Mouse (Mus musculus): Measurements from ENCODE around the gene Gm45021. TPM values are rescaled to one million over a fixed set of nuclear protein-coding genes. Genes with fewer than 3 reads are reported as not detected.

Gm45021 gene
- polyA plus RNA-seq (2014; fragmentation: Nextera tagmentation; extraction: Ambion mirVana), result 0.90 TPM in 1 of 2 replicates, not detected in the other

DNA sequence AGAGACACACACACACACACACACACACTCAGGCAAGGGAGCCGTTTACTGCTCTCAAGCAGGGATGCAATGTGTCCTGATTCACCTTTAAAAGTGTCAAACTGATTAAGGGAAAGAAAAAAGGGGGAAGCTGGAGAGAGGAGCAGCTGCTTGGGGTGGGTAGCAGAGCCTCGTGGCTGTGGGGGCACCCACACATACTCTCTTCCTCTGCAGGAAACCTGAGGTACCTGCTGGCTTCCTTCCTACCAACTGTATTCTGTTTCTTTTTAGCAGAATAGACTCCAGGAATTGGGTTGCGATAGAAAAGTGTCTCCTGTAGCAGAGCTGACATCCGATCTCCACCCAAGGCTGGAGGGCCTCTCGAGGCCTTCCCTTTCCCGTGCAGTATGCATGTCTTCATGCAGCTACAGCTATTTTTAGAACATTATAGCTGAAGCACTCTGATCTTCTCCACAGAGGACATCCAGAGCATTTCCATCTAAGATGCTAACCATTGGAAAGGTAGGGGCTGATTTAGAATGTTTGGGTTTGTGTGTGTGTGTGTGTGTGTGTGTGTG is at the start of gene Gm45021:
Gm45021 (plus strand) TSS at position 417 of the 557 bp plus-strand sequence.
- Histone ChIP-seq H3K4me3 (ENCODE audit: low read depth, low read length) (no peak within 1 kb of the TSS), H3K4me2 (ENCODE audit: low read depth, low read length) (no peak within 1 kb of the TSS), H3K9me3 (ENCODE audit: control insufficient read depth, low read length) (no peaks in the 10 kb centered on the region), H3K27me3 (ENCODE audit: control insufficient read depth, insufficient read depth, low read length) (no peaks in the 10 kb centered on the region), H3K4me1 (ENCODE audit: control insufficient read depth, insufficient read depth, low read length) (peaks cover 7% of the 10 kb centered on the region; the same call in 1 of the 2 replicates), H3K9ac (replicated peaks; ENCODE audit: low read depth, low read length) (no peak within 1 kb of the TSS), H3K27ac (ENCODE audit: low read depth, low read length) (no peak within 1 kb of the TSS), H3K36me3 (ENCODE audit: control insufficient read depth, insufficient read depth, low read length) (no peaks in the 10 kb centered on the region)
- ATAC-seq (ENCODE audit: low read depth), result no peak
- 68% methylated on average over 6 of the region's 6 CpGs for WGBS

DNA sequence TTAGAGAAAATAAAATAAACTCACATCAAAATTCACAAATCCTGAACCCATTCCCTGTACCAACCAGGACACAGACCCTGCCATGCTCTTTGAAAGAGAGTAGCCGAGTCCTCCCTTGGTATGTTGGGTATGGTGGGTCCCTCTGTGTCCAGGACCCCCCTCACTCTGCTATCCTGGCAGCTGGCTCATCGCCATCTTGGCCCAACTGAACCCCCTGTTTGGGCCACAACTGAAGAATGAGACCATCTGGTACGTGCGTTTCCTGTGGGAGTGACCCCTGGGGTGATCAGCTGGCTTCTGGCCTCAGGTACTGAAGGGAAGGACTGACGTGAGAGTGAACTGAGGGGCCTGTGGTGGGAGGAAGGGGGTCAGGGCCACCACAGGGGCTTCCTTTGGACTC is 49.5 kb upstream of the Gm45021 start:
- Histone ChIP-seq H3K9ac (replicated peaks; ENCODE audit: low read depth, low read length) (no peak overlapping the region), H3K4me3 (ENCODE audit: low read depth, low read length) (no peak overlapping the region), H3K27ac (ENCODE audit: low read depth, low read length) (no peak overlapping the region), H3K36me3 (ENCODE audit: control insufficient read depth, insufficient read depth, low read length) (peaks cover 17% of the 10 kb centered on the region; the same call in 1 of the 2 replicates), H3K4me1 (ENCODE audit: control insufficient read depth, insufficient read depth, low read length) (peaks cover 15% of the 10 kb centered on the region), H3K27me3 (ENCODE audit: control insufficient read depth, insufficient read depth, low read length) (no peaks in the 10 kb centered on the region), H3K4me2 (ENCODE audit: low read depth, low read length) (no peak overlapping the region), H3K9me3 (ENCODE audit: control insufficient read depth, low read length) (no peaks in the 10 kb centered on the region)
- no peak for ATAC-seq (ENCODE audit: low read depth)
- 49% methylated on average over 5 of the region's 5 CpGs for WGBS

DNA sequence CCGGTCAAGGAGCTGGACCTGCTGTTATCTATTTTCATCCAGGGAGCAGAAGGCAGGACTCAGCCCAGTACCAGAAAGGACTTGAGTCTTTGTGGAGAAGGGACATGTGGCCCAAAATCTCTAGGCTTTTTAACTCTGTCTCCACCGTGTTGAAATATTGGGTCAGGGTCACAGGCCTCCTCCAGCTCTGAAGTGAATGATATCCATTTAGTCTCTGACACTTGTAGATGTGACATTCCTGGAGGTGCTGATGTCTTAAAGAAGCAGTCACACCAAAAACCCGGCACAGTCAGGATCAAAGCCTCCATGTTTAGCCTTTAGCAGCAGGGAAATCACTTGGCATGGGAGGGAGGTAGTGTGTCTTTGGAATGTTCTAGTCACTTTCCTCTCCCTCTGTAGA is 48.7 kb upstream of the Gm45021 start:
- H3K9me3 ChIP-seq (ENCODE audit: control insufficient read depth, low read length), result no peaks in the 10 kb centered on the region
- no peak for ATAC-seq (ENCODE audit: low read depth)
- no peaks in the 10 kb centered on the region for H3K27me3 ChIP-seq (ENCODE audit: control insufficient read depth, insufficient read depth, low read length)
- no peak overlapping the region for H3K9ac ChIP-seq (replicated peaks; ENCODE audit: low read depth, low read length)
- peaks cover 15% of the 10 kb centered on the region for H3K4me1 ChIP-seq (ENCODE audit: control insufficient read depth, insufficient read depth, low read length)
- no peak overlapping the region for H3K27ac ChIP-seq (ENCODE audit: low read depth, low read length)
- H3K36me3 ChIP-seq (ENCODE audit: control insufficient read depth, insufficient read depth, low read length), result peaks cover 17% of the 10 kb centered on the region; the same call in 1 of the 2 replicates
- 73% methylated on average over 3 of the region's 3 CpGs for WGBS
- no peak overlapping the region for H3K4me3 ChIP-seq (ENCODE audit: low read depth, low read length)
- no peak overlapping the region for H3K4me2 ChIP-seq (ENCODE audit: low read depth, low read length)

DNA sequence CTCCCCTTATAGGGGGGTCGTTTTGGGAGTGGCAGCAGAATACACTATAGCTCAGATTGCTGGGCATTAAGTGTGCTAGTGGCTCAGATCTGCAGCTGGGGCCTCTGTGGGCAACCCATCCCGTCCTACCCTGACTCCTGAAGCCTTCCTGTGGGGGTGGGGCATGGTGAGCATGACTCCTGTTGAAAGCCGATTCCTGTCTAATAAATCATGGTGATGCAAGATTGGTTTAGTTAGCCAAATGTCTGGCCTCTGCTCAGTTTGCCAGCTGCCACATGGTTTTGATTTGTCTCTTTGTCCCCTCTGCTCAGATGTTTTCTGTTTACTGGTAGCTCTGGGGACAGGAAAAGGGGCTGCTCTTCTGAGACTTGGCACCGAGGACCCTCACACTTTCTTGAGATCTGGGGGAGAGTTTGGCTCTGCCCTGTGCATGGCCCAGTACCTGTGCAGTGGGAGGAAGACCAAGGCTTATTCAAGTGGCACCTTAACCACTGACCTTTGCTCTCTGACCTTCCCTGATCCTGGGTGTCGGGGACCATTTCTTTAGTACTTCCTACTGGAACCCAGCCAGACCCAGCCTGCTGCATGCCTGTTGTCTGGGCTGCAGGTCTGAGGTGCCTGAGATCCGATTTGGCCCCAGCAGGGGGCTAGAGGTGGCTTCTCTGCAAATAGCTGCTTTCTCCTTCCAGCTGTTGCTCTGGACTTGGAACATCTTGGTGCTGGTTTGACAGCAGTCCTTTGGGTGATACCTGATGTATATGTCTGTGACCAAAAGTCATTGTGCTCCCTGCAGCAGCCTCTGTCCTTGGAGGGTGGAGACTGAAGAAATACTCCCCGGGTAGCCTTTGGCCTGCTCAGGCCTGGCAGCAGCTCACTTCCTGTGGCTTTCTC is 47.6 kb upstream of the Gm45021 start:
- no peak overlapping the region for H3K27ac ChIP-seq (ENCODE audit: low read depth, low read length)
- no peak overlapping the region for H3K9ac ChIP-seq (replicated peaks; ENCODE audit: low read depth, low read length)
- no peak for ATAC-seq (ENCODE audit: low read depth)
- H3K9me3 ChIP-seq (ENCODE audit: control insufficient read depth, low read length), result no peaks in the 10 kb centered on the region
- peaks cover 13% of the 10 kb centered on the region for H3K4me1 ChIP-seq (ENCODE audit: control insufficient read depth, insufficient read depth, low read length)
- WGBS, result 38% methylated on average over 7 of the region's 7 CpGs
- no peak overlapping the region for H3K4me3 ChIP-seq (ENCODE audit: low read depth, low read length)
- H3K4me2 ChIP-seq (ENCODE audit: low read depth, low read length), result no peak overlapping the region
- H3K27me3 ChIP-seq (ENCODE audit: control insufficient read depth, insufficient read depth, low read length), result no peaks in the 10 kb centered on the region
- H3K36me3 ChIP-seq (ENCODE audit: control insufficient read depth, insufficient read depth, low read length), result peaks cover 17% of the 10 kb centered on the region; the same call in 1 of the 2 replicates

DNA sequence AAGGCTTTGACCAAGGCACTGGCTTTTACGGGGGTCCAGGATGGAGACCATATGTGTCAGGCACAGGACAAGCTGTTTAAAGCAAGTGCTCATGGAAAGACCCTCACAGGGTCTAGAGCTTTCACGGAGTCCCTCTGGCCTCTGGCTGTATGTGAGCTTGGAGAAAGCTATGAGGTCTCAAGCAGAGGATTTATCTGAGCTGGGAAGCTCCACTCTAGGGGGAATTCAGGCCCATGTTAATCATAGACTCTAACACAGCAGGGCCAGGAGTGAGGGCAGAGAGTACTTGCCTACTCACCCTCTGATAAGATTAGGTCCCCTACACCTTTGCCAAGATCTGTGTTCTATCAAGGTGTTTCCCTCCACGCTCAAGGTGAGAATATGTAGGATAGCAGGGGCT is 46.8 kb upstream of the Gm45021 start:
- 85% methylated on average over 3 of the region's 3 CpGs for WGBS
- Histone ChIP-seq H3K36me3 (ENCODE audit: control insufficient read depth, insufficient read depth, low read length) (peaks cover 17% of the 10 kb centered on the region; the same call in 1 of the 2 replicates), H3K4me2 (ENCODE audit: low read depth, low read length) (no peak overlapping the region), H3K4me3 (ENCODE audit: low read depth, low read length) (no peak overlapping the region), H3K9ac (replicated peaks; ENCODE audit: low read depth, low read length) (no peak overlapping the region), H3K27me3 (ENCODE audit: control insufficient read depth, insufficient read depth, low read length) (no peaks in the 10 kb centered on the region), H3K4me1 (ENCODE audit: control insufficient read depth, insufficient read depth, low read length) (peaks cover 10% of the 10 kb centered on the region), H3K9me3 (ENCODE audit: control insufficient read depth, low read length) (no peaks in the 10 kb centered on the region), H3K27ac (ENCODE audit: low read depth, low read length) (no peak overlapping the region)
- no peak for ATAC-seq (ENCODE audit: low read depth)

DNA sequence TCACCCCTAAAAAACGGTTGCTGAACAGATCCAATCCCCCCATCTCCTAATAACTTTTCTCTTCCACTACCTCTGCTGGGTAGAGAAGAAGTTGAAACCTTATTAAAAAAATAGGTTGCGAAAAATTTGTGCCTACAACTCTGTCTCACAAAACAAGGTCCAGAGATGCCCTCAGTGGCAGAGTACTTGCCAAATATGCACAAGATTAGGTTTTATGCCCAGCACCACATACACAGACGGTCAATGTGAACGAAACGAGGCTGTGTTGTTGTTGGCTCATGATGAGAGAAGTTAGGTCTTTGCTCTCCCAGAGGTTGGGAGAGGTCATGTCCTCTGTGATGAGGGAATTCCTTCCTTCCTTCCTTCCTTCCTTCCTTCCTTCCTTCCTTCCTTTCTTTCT is 44.2 kb upstream of the Gm45021 start:
- WGBS, result 84% methylated on average over 5 of the region's 5 CpGs

DNA sequence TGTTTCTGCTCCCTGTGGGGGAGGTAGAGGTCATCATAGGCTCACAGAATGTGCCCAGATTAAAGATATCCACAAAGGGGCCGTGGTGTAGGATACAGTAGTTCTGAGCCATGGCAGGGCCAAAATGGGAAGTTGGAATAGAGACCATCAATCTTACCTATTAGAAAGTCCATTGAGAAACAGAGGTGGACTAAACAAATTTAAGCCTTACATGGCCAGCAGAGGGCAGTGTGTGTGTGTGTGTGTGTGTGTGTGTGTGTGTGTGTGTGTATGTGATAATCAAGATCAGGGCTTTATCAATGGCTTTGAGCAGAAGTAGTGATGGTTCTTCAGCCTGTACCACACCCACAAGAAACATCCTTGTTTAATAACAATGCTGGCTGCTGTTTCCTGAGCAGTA is 43.1 kb upstream of the Gm45021 start:
- no peak overlapping the region for H3K4me3 ChIP-seq (ENCODE audit: low read depth, low read length)
- no peak for ATAC-seq (ENCODE audit: low read depth)
- H3K4me1 ChIP-seq (ENCODE audit: control insufficient read depth, insufficient read depth, low read length), result no peaks in the 10 kb centered on the region
- H3K36me3 ChIP-seq (ENCODE audit: control insufficient read depth, insufficient read depth, low read length), result peaks cover 7% of the 10 kb centered on the region; the same call in 1 of the 2 replicates
- H3K27ac ChIP-seq (ENCODE audit: low read depth, low read length), result no peak overlapping the region
- H3K27me3 ChIP-seq (ENCODE audit: control insufficient read depth, insufficient read depth, low read length), result no peaks in the 10 kb centered on the region
- no peak overlapping the region for H3K9ac ChIP-seq (replicated peaks; ENCODE audit: low read depth, low read length)
- no peak overlapping the region for H3K4me2 ChIP-seq (ENCODE audit: low read depth, low read length)
- WGBS, result 44% methylated on average over 1 of the region's 1 CpGs
- no peaks in the 10 kb centered on the region for H3K9me3 ChIP-seq (ENCODE audit: control insufficient read depth, low read length)

More for the DNA sequence above, 44.2 kb upstream of the Gm45021 start:
- Histone ChIP-seq H3K9me3 (ENCODE audit: control insufficient read depth, low read length) (no peaks in the 10 kb centered on the region), H3K27ac (ENCODE audit: low read depth, low read length) (no peak overlapping the region), H3K4me1 (ENCODE audit: control insufficient read depth, insufficient read depth, low read length) (no peaks in the 10 kb centered on the region), H3K36me3 (ENCODE audit: control insufficient read depth, insufficient read depth, low read length) (peaks cover 17% of the 10 kb centered on the region; the same call in 1 of the 2 replicates), H3K9ac (replicated peaks; ENCODE audit: low read depth, low read length) (no peak overlapping the region), H3K4me2 (ENCODE audit: low read depth, low read length) (no peak overlapping the region), H3K27me3 (ENCODE audit: control insufficient read depth, insufficient read depth, low read length) (no peaks in the 10 kb centered on the region), H3K4me3 (ENCODE audit: low read depth, low read length) (no peak overlapping the region)
- ATAC-seq (ENCODE audit: low read depth), result no peak

DNA sequence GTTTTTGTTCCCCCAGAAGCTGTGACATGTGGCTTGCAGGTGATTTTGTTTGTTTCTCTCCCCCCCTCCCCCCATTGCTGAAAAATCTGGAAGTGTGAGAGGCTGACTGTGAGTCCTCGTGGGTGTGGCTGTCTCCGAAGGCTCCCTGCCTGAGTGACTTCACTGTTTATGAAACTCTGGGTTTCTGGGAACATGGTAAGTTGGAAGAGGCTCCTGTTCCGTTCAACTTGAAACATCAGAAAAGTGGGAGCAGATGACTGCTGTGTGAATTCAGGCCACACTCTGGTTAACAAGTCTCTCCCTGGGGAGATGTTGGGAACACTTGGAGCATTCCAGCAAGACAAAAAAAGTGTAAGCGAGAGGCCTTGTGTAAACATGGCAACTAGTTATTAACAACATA is 42.6 kb upstream of the Gm45021 start:
- 74% methylated on average over 4 of the region's 4 CpGs for WGBS
- no peak overlapping the region for H3K27ac ChIP-seq (ENCODE audit: low read depth, low read length)
- no peaks in the 10 kb centered on the region for H3K4me1 ChIP-seq (ENCODE audit: control insufficient read depth, insufficient read depth, low read length)
- ATAC-seq (ENCODE audit: low read depth), result no peak
- no peak overlapping the region for H3K9ac ChIP-seq (replicated peaks; ENCODE audit: low read depth, low read length)
- H3K9me3 ChIP-seq (ENCODE audit: control insufficient read depth, low read length), result no peaks in the 10 kb centered on the region
- no peak overlapping the region for H3K4me3 ChIP-seq (ENCODE audit: low read depth, low read length)
- H3K27me3 ChIP-seq (ENCODE audit: control insufficient read depth, insufficient read depth, low read length), result no peaks in the 10 kb centered on the region
- no peak overlapping the region for H3K4me2 ChIP-seq (ENCODE audit: low read depth, low read length)
- peaks cover 4% of the 10 kb centered on the region; the same call in 1 of the 2 replicates for H3K36me3 ChIP-seq (ENCODE audit: control insufficient read depth, insufficient read depth, low read length)

DNA sequence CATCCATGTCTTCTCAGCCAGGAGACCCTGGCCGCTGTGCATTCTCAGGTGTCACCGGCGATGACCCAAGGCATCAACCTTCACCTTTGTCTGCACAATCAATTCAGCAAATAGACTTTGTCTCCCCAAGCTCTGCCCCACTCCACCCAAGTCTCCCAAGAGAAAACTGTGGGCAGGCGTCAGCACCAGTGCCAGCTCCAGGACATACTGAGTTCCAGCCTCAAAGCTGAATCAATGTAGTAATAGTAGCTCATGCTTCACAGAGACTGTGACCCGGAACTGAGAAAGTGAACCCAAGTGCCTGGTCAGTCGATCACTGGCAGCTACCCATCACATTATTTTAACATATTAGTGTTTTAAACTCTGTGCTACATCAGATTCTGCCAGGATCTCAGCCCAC is 41.1 kb upstream of the Gm45021 start:
- Histone ChIP-seq H3K27ac (ENCODE audit: low read depth, low read length) (no peak overlapping the region), H3K4me1 (ENCODE audit: control insufficient read depth, insufficient read depth, low read length) (no peaks in the 10 kb centered on the region), H3K27me3 (ENCODE audit: control insufficient read depth, insufficient read depth, low read length) (no peaks in the 10 kb centered on the region), H3K4me2 (ENCODE audit: low read depth, low read length) (no peak overlapping the region), H3K9me3 (ENCODE audit: control insufficient read depth, low read length) (no peaks in the 10 kb centered on the region), H3K36me3 (ENCODE audit: control insufficient read depth, insufficient read depth, low read length) (no peaks in the 10 kb centered on the region), H3K4me3 (ENCODE audit: low read depth, low read length) (no peak overlapping the region), H3K9ac (replicated peaks; ENCODE audit: low read depth, low read length) (no peak overlapping the region)
- WGBS, result 91% methylated on average over 6 of the region's 6 CpGs
- ATAC-seq (ENCODE audit: low read depth), result no peak
